Mouse (Mus musculus): ENCODE measurements at regions not wholly inside any gene's neighbourhood (a gene's known extent, or its start where the extent isn't known, plus 50 kb on each side); places are given as distances from the start of the nearest gene placed in this dataset.

- in situ Hi-C loops (cut with MboI, MseI), result no loop called here
Measured at GRCm38 (mm10) chr19:52048378-52048978, 215.6 kb upstream of the Ins1 start.

DNA sequence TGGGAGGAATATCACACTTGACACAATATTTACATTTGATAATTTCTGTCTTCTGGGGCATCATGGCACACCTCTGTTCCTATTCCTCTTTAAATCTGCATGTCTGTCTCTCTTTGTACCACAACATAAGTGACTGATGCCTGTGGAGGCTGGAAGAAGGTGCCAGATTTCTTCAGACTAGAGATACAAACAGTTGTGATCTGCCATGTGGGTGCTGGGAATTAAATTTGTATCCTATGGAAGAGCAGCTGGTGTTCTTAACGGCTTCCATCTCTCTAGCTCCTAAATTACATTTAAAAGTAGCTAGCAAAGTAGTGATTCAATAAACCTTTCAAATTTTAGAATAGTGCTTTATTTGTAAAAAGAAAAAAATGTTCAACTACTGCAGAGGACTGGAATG is 195.3 kb upstream of the Ins1 start:
- in situ Hi-C loops (cut with MboI, MseI), result no loop called here

DNA sequence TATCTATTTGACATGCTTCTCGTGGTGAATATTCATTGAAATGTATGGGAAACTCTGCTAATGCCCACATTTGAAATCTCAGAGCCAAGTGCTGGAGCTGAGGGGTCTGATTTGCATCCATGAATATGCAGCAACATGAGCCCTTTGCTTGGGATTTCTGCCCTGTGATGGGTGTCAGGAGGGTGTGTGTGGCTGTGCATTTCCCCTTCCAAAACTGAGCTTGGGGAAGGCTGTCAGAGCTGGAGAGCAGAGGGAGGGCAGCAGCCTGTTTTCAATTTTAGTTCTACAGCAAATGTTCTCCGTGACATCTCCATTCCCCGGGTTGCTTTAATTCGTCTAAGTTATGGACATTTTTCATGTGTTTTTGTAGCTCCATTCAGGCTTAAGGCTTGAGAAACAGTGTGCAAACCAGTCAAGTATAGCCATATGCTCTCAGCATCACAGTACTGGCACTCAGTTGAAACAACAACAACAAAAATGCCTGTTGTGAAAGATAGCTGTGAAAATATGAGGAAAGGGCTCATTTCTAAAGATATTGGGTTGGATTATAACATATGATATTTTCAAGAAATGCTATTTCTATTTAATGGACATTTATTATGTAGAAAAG is 194.1 kb upstream of the Ins1 start:
- in situ Hi-C loops (cut with MboI, MseI), result no loop called here

GRCm38 (mm10) chr19:52071234-52071633 is 192.9 kb upstream of the Ins1 start:
- in situ Hi-C loops (cut with MboI, MseI), result no loop called here

GRCm38 (mm10) chr19:52079020-52079419 is 185.1 kb upstream of the Ins1 start:
- in situ Hi-C loops (cut with MboI, MseI), result no loop called here

GRCm38 (mm10) chr19:52112398-52112797 is 151.7 kb upstream of the Ins1 start:
- in situ Hi-C loops (cut with MboI, MseI), result loop anchor here in 1 of 2 experiments (10.0 kb wide), 1 partner anchor 618 kb away; no protein-coding TSS in a partner anchor
